Mouse (Mus musculus): Measurements from ENCODE around the gene Sox5.

Sox5 gene

GRCm38 (mm10) chr6:144329311-144329930 is 452.4 kb downstream of the Sox5 start:
- DNase-seq (ENCODE audit: low spot score) = no peak

GRCm38 (mm10) chr6:144328779-144329178 is 453.0 kb downstream of the Sox5 start:
- DNase-seq (ENCODE audit: low spot score) = no peak

GRCm38 (mm10) chr6:144326817-144327216 is 455.0 kb downstream of the Sox5 start:
- DNase-seq (ENCODE audit: low spot score) = no peak

- DNase-seq (ENCODE audit: low spot score) = no peak
Measured at GRCm38 (mm10) chr6:144323372-144323771, 458.4 kb downstream of the Sox5 start.

GRCm38 (mm10) chr6:144322297-144323047 is 459.3 kb downstream of the Sox5 start:
- no peak for DNase-seq (ENCODE audit: low spot score)

GRCm38 (mm10) chr6:144320327-144320726 is 461.4 kb downstream of the Sox5 start:
- DNase-seq (ENCODE audit: low spot score) = no peak

GRCm38 (mm10) chr6:144319717-144320116 is 462.1 kb downstream of the Sox5 start:
- DNase-seq (ENCODE audit: low spot score) = no peak

- peak; percentile 45 for DNase-seq (ENCODE audit: low spot score)
Measured at GRCm38 (mm10) chr6:144312781-144313754, 468.7 kb downstream of the Sox5 start.

- DNase-seq (ENCODE audit: low spot score) = no peak
Measured at GRCm38 (mm10) chr6:144312282-144312780, 469.4 kb downstream of the Sox5 start.

- no peak for DNase-seq (ENCODE audit: low spot score)
Measured at GRCm38 (mm10) chr6:144311754-144312153, 470.0 kb downstream of the Sox5 start.

GRCm38 (mm10) chr6:144309171-144309570 is 472.6 kb downstream of the Sox5 start:
- no peak for DNase-seq (ENCODE audit: low spot score)

GRCm38 (mm10) chr6:144307551-144308149 is 474.1 kb downstream of the Sox5 start:
- no peak for DNase-seq (ENCODE audit: low spot score)

- no peak for DNase-seq (ENCODE audit: low spot score)
Measured at GRCm38 (mm10) chr6:144302823-144303222, 479.0 kb downstream of the Sox5 start.

- DNase-seq (ENCODE audit: low spot score) = no peak
Measured at GRCm38 (mm10) chr6:144301082-144301481, 480.7 kb downstream of the Sox5 start.

GRCm38 (mm10) chr6:144299503-144299858 is 482.3 kb downstream of the Sox5 start:
- peak; percentile 59 for DNase-seq (ENCODE audit: low spot score)

GRCm38 (mm10) chr6:144298641-144299502 is 482.9 kb downstream of the Sox5 start:
- no peak for DNase-seq (ENCODE audit: low spot score)

GRCm38 (mm10) chr6:144297846-144298245 is 483.9 kb downstream of the Sox5 start:
- no peak for DNase-seq (ENCODE audit: low spot score)

- DNase-seq (ENCODE audit: low spot score) = no peak
Measured at GRCm38 (mm10) chr6:144297131-144297530, 484.6 kb downstream of the Sox5 start.

- no peak for DNase-seq (ENCODE audit: low spot score)
Measured at GRCm38 (mm10) chr6:144291526-144291925, 490.3 kb downstream of the Sox5 start.

- DNase-seq (ENCODE audit: low spot score) = no peak
Measured at GRCm38 (mm10) chr6:144286122-144286521, 495.7 kb downstream of the Sox5 start.

- DNase-seq (ENCODE audit: low spot score) = no peak
Measured at GRCm38 (mm10) chr6:144283191-144283590, 498.6 kb downstream of the Sox5 start.

Measured in embryo, embryonic 10 days (tissue).